Mouse (Mus musculus) megakaryocyte, embryonic 14.5 days (primary cell): ENCODE measurements around the gene Syde2.

ENCODE experiments used
- FLI1 ChIP-seq: IDR thresholded peaks from 2 replicates; pipeline ENCODE4 v1.6.1; 2012; ENCODE audit warnings: low read length, inconsistent platforms, mixed read lengths
- GATA1 ChIP-seq: IDR thresholded peaks from 3 replicates; pipeline ENCODE4 v1.6.1; 2012; ENCODE audit warnings: mixed read lengths, low read length, inconsistent platforms, borderline replicate concordance

DNA sequence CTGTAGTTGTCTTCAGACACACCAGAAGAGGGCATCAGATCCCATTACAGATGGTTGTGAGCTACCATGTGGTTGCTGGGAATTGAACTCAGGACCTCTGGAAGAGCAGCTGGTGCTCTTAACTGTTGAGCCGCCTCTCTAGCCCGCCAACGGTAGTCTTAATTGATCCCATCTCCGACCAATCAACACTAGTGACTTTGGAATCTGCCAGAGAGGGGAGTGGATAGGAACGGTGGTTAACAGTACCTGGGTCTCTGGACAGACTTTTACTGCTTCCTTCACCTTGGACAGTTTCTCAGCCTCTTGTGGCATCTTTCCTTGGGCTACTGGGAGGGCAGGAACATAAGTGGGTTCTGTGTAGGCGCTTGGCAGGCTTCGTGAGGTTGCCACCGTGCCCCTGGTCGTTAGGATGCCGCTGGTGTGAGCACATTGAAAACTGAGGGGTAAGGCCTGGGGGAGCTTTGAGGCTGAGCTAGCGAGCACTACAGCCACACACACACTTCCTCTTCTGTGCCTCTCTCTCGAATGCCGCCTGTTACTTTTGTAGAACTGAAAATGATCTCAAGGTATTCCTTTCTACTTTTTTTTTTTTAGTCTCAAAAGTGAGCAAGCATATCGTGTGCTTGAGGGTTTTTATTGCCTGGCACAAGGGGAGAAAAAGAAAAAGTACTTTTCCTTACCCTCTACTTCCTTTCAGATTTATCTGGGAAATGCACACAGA, 6.0 kb downstream of the Syde2 start:
- no peak for TF ChIP-seq GATA1
- no peak for TF ChIP-seq FLI1
